Mouse (Mus musculus) cortical plate, adult 2 months (tissue): ENCODE results near the gene Prkcz.

Experiments
- CTCF ChIP-seq: fragments of 200-500 bp; IDR thresholded peaks from 2 replicates; pipeline ENCODE4 v1.5.1; 2011; ENCODE audit warnings: mild to moderate bottlenecking, control low read depth, low read length; ENCODE audit not compliant: insufficient read depth; ENCODE audit errors: extremely low read depth
- POLR2A ChIP-seq: fragments of 200-500 bp; IDR thresholded peaks from 2 replicates; pipeline ENCODE4 v1.6.1; 2011; ENCODE audit warnings: mild to moderate bottlenecking, low read length, control low read depth; ENCODE audit not compliant: insufficient read depth; ENCODE audit errors: extremely low read depth

- no peak for TF ChIP-seq CTCF
- peak; percentile 47; the same call in 1 of the 2 replicates for TF ChIP-seq POLR2A
These were observed 127.3 kb downstream of the Prkcz start for GRCm38 (mm10) chr4:155233878-155234277.
